Mouse (Mus musculus) embryo, embryonic 11.5 days (tissue): Measurements from ENCODE around the gene Clip2.

Source experiments
- DNase-seq: peaks from one replicate; pipeline ENCODE4 v3.0.0-alpha.2; 2012; ENCODE audit warnings: low read depth, low spot score

Clip2 gene

GRCm38 (mm10) chr5:134565696-134566095, 13.5 kb upstream of the Clip2 start:
- DNase-seq, result no peak

DNA sequence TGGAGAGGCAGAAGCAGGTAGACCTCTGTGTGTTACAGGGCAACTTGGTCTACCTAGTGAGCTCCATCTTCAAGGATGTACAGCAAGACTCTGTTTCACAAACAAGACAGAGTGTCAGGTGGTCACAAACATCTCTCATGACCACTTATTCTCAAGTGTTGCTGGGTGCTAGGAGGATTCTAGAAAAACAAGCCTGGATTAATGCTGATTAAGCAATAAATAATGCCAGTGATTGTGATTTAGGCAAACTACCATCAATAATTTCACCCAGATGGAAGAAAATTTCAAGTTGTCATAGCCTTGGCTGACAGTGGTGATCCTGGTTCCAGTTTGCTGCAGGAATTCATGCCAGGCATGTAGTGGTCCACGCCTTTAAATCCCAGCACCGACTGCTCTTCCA, 12.0 kb upstream of the Clip2 start:
- no peak for DNase-seq

DNA sequence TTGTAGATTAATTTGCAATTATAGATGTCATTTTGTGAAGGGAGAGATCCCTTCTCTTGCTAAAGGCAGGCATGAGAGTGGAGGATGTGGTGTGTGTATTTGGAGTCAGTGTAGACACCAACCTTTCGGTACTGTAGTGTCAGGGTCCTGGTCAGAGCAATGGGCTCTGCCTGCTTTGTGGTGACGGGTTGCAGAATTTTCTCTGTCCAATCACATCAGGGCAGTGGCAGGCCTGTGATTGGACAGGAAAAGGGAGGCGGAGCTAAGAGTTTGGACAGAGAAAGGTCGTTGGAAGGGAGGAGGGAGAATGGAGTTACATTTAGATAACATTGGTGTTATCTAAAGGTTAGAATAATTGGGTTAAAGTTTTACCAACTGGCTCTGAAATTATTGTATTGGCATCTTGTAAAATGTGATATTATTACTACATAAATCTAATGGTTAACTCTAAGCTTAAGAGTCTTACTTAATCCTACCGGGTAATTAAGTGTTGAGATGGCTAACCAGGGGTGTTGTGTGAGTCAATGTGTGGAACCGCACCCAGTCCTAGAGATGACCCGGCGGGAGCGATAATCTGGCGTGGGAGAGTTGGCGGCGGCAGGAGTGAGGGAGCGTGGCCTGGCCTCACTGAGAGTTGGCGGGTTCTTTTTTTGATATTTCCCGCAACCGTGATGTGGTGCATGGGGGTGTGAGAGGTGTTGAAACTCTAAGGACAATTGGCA, 8.4 kb upstream of the Clip2 start:
- DNase-seq, result no peak

GRCm38 (mm10) chr5:134560071-134560449, 7.8 kb upstream of the Clip2 start, which contains the start of gene Syna:
Syna (minus strand) TSS chr5:134560171.
- DNase-seq, result no peak

- DNase-seq, result peak; percentile 66
Measured at GRCm38 (mm10) chr5:134555463-134556164, 3.4 kb upstream of the Clip2 start.

DNA sequence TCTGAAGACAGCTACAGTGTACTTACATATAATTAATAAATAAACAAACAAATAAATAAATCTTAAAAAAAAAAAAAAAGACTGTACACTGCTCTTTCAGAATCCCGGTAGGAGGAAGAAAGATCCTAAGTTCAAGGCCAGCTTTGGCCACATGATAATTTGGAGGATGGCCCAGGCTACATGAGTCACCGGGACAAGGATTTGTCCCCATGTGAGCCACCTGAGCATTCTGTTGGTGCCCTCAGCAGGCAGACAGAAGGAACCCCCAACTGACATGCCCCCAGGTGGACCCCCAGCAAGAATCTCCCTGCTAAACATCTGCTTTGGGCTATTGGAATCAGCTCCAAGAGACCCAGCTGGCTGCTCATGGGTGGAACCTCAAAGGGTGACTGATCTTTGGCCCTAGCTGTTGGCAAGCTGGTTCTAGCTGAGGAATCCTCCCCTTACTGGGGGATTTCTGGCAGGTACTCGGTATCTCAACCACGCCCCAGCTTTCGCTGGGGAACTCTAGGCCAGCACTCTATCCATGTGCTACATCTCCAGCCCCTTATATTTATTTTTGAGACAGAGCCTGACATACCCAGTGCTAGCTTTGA, 1.8 kb upstream of the Clip2 start:
- DNase-seq, result no peak

GRCm38 (mm10) chr5:134551233-134552109, 763 bp downstream of the Clip2 start:
- DNase-seq, result no peak

DNA sequence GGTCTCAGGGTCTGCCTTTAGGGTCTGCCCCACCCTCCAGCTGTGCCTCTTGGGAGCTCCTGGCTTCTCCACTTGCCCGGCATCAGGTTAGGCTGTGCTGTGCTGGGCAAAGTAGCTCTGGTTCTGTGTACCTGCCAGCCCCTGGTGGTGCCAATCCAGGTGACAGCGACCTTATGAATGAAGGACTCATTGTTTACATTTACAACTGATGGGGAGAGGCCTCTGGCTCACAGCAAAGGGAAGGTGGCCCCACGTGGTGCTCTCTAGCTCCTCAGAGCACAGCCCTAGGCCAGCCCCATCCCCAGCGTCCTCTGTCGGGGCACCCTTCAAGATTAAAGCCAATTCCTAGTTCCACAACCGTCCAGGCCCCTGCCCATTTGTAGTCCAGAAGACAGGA, 1.4 kb downstream of the Clip2 start:
- DNase-seq, result no peak

DNA sequence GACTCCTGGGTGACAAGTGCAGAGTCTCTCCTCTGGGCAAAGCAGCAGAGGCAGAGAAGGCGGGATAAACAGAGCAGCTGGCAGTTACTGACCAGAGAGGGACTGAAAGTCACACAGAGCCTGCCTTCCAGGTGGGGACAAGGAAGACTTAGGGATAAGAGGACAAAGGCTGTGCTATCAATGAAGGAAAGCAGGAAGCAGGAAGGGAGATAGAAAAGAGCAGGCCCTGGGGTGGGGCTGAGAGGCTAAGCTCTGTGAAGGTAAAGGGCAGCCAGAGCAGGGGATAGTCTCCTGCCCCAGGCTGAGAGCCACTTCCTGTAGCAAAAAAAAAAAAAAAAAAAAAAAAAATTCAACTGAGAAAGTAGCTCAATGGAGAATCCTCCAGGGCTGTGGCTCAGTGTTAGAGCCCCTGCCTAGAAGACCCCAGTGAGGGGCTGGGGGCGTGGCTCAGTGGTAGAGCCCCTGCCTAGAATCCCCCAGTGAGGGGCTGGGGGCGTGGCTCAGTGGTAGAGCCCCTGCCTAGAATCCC, 2.5 kb downstream of the Clip2 start:
- DNase-seq, result no peak

- DNase-seq, result no peak
Measured at GRCm38 (mm10) chr5:134548306-134548705, 3.9 kb downstream of the Clip2 start.

- DNase-seq, result no peak
Measured at GRCm38 (mm10) chr5:134546790-134547189, 5.4 kb downstream of the Clip2 start.

DNA sequence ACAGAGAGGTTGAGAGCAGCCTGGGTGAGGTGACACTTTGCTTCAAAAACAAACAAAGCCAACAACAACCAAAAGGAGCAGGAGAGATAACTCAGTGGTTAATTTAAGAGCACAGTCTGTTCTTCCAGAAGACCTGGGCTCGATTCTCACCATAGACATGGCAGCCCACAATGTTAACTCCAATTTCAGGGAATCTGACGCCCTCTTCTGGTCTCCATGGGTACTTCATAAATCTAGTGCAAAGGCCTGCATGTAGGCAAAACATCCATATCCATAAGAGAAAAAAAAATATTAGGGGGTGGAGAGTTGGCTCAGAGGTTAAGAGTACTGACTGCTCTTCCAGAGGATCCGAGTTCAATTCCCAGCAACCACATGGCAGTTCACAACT, 7.0 kb downstream of the Clip2 start:
- DNase-seq, result no peak

DNA sequence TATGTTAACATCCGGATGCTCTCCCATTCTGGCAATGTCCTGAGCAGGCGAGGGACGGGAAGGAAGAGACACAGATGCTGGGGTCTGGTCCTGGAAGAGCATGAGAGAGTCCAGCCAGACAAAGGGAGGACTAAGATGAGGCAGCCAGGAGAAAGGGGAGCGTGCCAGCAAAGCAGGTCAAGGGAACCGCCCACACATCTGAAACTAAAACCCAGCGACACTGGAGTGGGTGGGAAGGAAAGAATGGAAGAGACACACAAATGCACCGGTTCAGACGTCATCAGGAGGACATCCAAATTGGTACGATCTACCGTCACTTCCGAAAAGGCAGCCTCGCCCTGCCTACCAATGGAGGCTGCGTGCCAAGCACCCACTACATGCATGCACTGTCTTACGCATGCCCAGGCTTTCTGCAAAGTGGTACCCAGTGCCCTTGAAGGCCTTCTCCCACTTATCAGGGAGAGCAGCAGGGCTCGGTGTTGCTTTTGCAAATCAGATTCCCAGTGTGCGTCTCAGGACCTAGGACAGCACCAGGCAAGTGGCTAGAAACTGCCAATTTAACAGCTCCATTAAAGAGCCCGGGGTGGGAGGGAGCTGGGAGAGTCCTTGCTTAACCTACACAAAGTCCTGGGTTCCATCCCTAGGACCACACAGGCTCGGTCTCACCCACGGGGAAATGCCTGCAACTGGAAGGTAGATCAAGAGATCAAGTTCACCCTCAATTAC, 7.6 kb downstream of the Clip2 start:
- DNase-seq, result no peak

GRCm38 (mm10) chr5:134541640-134542039, 10.6 kb downstream of the Clip2 start:
- DNase-seq, result no peak

- no peak for DNase-seq
Measured at GRCm38 (mm10) chr5:134540881-134541280, 11.4 kb downstream of the Clip2 start.

DNA sequence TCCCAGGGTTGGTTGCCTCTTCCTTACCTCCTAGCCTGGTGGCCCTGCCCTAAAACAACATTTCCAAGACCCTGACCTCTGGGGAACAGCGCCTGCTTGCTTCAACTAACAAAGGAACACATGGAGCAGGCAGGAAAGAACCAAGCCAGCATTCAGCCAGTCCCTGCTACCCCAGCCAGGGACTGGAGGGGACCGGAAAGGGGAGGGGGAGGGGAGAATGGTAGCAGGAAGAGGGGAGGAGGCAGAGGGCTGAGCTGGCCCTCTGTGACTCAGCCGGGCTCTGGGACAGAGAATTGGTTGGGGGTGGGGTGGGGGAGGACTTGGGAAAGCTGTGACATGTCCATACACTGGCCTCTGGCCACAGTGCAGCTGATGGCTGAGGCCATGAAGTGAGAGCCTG, 12.3 kb downstream of the Clip2 start:
- DNase-seq, result peak; percentile 54

DNA sequence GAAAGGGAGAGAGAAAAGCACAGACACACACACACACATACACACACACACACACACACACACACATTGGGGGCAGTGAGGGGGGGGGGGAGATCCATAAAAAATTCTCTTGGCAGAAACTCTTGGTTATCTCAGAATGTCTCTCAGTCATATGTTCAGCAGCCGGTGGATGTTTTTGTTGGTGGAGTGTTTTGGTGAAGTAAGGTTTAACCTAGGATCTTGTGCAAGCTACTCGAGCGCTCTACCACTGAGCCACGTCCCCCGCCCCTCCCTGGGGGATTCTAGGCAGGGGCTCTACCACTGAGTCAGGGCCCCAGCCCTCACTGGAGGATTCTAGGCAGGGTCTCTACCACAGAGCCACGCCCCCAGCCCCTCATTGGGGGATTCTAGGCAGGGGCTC, 16.2 kb downstream of the Clip2 start:
- DNase-seq, result no peak

- DNase-seq, result no peak
Measured at GRCm38 (mm10) chr5:134532417-134532816, 19.8 kb downstream of the Clip2 start.

- DNase-seq, result no peak
Measured at GRCm38 (mm10) chr5:134531585-134531984, 20.6 kb downstream of the Clip2 start.

GRCm38 (mm10) chr5:134530830-134531229, 21.4 kb downstream of the Clip2 start:
- DNase-seq, result no peak

DNA sequence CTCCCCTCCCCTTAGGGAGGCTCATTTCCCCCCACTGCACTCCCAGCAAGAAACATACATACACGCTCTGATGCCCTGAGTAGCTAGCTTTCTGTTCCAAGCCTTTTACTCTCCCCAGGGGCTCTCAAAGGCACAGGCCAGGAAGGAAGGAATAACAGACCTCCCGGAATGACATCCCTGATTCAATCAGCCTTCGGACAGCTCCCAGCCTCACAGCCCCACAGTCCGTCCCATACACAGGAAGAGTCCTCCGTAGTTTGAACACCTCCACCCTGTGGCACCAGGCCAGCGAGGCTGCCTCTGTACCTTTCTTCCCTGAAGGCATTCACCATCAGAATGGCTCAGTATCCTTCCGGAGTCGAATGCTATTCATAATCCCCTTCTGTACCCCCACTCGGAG, 23.7 kb downstream of the Clip2 start:
- no peak for DNase-seq
